Mouse (Mus musculus): ENCODE measurements at regions not wholly inside any gene's neighbourhood (a gene's known extent, or its start where the extent isn't known, plus 50 kb on each side); places are given as distances from the start of the nearest gene placed in this dataset.

- no peak for DNase-seq (ENCODE audit: low read depth, low spot score)
Measured at GRCm38 (mm10) chr17:75756487-75756886, 204.7 kb upstream of the Fam98a start.

- no peak for DNase-seq (ENCODE audit: low read depth, low spot score)
Measured at GRCm38 (mm10) chr17:75716458-75716857, 164.7 kb upstream of the Fam98a start.

GRCm38 (mm10) chr17:75714578-75714977 lies 162.8 kb upstream of the Fam98a start:
- DNase-seq (ENCODE audit: low read depth, low spot score) = no peak

- DNase-seq (ENCODE audit: low read depth, low spot score) = no peak
Measured at GRCm38 (mm10) chr17:75714059-75714458, 162.3 kb upstream of the Fam98a start.

GRCm38 (mm10) chr17:75707687-75708086 lies 155.9 kb upstream of the Fam98a start:
- no peak for DNase-seq (ENCODE audit: low read depth, low spot score)

GRCm38 (mm10) chr17:75705357-75705756 lies 153.6 kb upstream of the Fam98a start:
- DNase-seq (ENCODE audit: low read depth, low spot score) = no peak

GRCm38 (mm10) chr17:75703865-75704264 lies 152.1 kb upstream of the Fam98a start:
- DNase-seq (ENCODE audit: low read depth, low spot score) = no peak

- DNase-seq (ENCODE audit: low read depth, low spot score) = no peak
Measured at GRCm38 (mm10) chr17:75696729-75697103, 145.0 kb upstream of the Fam98a start.

- DNase-seq (ENCODE audit: low read depth, low spot score) = no peak
Measured at GRCm38 (mm10) chr17:75696103-75696728, 144.5 kb upstream of the Fam98a start.

- no peak for DNase-seq (ENCODE audit: low read depth, low spot score)
Measured at GRCm38 (mm10) chr17:75685927-75686326, 134.2 kb upstream of the Fam98a start.

- no peak for DNase-seq (ENCODE audit: low read depth, low spot score)
Measured at GRCm38 (mm10) chr17:75646982-75647381, 95.2 kb upstream of the Fam98a start.

- DNase-seq (ENCODE audit: low read depth, low spot score) = no peak
Measured at GRCm38 (mm10) chr17:75644698-75645097, 93.0 kb upstream of the Fam98a start.

- DNase-seq (ENCODE audit: low read depth, low spot score) = no peak
Measured at GRCm38 (mm10) chr17:75642311-75642710, 90.6 kb upstream of the Fam98a start.

GRCm38 (mm10) chr17:75641010-75641498 lies 89.3 kb upstream of the Fam98a start:
- no peak for DNase-seq (ENCODE audit: low read depth, low spot score)

- DNase-seq (ENCODE audit: low read depth, low spot score) = no peak
Measured at GRCm38 (mm10) chr17:75640575-75640974, 88.8 kb upstream of the Fam98a start.

GRCm38 (mm10) chr17:75629857-75630256 lies 78.1 kb upstream of the Fam98a start:
- no peak for DNase-seq (ENCODE audit: low read depth, low spot score)

- no peak for DNase-seq (ENCODE audit: low read depth, low spot score)
Measured at GRCm38 (mm10) chr17:75619472-75619871, 67.7 kb upstream of the Fam98a start.

GRCm38 (mm10) chr17:75618514-75618913 lies 66.8 kb upstream of the Fam98a start:
- DNase-seq (ENCODE audit: low read depth, low spot score) = no peak

GRCm38 (mm10) chr17:75617280-75617679 lies 65.5 kb upstream of the Fam98a start:
- no peak for DNase-seq (ENCODE audit: low read depth, low spot score)

GRCm38 (mm10) chr17:75615335-75615734 lies 63.6 kb upstream of the Fam98a start:
- DNase-seq (ENCODE audit: low read depth, low spot score) = no peak

- no peak for DNase-seq (ENCODE audit: low read depth, low spot score)
Measured at GRCm38 (mm10) chr17:75603417-75604086, 51.8 kb upstream of the Fam98a start.
